Mouse (Mus musculus) embryo, embryonic 11.5 days (tissue): ENCODE results near the gene Nuf2.

Experiments used
- DNase-seq: peaks from one replicate; pipeline ENCODE4 v3.0.0-alpha.2; 2012; ENCODE audit warnings: low read depth, low spot score

Nuf2 gene

GRCm38 (mm10) chr1:169471185-169471584 is 60.1 kb downstream of the Nuf2 start:
- DNase-seq, result no peak

- DNase-seq, result no peak
Measured at GRCm38 (mm10) chr1:169467791-169468190, 63.5 kb downstream of the Nuf2 start.

DNA sequence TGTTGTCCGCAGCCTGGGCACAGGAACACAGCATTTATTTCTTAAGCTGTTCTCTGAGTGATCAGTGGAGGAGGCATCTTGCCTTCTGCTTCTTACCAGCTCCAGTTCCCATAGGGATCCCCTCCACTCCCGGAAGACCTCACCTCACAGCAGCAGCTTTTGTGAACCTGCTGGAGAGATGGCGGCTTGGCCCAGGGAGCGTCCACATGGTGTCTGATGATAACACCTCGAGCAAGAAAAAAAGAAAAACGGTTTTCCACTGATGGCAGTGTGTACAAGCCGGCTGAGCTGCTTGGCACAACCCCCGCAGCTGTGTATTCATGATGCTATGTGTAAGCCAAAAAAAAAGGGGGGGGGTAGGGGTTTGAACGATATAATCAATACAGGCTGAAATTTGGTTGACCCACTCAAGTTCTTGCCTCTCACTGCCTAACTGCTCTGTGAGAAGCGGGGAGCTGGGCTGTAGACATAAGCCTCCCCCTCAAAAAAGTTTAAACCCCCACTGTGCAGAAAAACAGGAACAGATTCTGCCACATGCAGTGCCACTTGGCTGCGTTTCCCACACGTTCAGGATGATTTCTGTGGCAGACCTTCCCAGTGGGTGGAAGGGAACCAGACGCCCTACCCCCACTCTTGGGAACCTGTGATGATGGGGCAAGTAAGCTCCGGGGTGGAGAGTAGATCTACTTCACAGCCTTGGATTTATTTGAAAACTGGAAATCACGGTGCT is 68.7 kb downstream of the Nuf2 start:
- no peak for DNase-seq

DNA sequence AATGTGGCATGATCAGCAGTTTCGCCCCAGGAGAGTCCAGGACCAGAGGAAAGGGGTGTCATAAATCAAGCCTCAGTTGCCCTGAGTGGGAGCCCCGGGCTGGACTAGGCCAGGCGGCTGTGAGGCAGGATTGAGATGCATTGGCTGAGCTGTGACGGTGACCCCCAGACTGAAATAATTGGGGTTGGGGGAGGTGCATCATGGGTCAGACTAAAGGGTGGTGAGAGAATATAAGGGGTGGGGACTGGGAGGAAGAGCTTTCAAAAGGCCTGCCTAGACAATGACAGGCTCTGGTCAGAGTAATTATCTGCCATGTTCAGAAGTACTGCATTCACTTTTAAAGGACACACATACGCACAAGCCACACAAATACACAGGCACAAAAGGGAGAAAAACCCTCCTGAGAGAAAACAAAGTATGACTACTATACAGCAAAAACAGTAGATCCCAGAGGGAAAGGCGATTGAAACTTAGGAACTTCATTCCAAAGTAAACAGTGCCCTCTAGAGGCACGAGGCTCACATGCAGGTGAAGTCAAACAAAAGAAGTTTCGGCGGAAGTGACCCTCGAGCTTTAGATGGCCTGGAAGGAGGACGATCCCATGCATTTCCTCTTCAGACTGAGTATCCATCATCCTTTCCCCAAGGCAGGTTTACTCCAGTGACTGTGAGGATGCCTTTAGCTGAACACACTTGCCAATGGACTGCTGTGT is 72.0 kb downstream of the Nuf2 start:
- peak; percentile 75 for DNase-seq
